Comparison of ENCODE assay signal across 9 mouse cellular contexts in genomic region chr3:118500234-118500633, GRCm38 (mm10).
DNase-seq lines count a peak whose midpoint lies in the region; ATAC-seq and TF ChIP-seq lines count a peak whose summit lies in the region.
"Had no signal": no experiment of that assay in that cellular context is flagged by ENCODE, and none has a peak within 500 bp of the region (broad histone marks: within the 10 kb centered on the region; RNA-seq: fewer than 3 reads in every experiment).

No protein-coding gene starts in this region.

- peak; percentile 84; the same call in 1 of the 2 replicates for ATAC-seq in embryonic facial prominence, embryonic 15.5 days (ENCODE audit: insufficient number of reproducible peaks, low FRiP score, low TSS enrichment, low read depth)
- no peak for ATAC-seq in stomach, postnatal 0 days (ENCODE audit: low FRiP score, low TSS enrichment)

- TF ChIP-seq CTCF in stomach, postnatal 0 days (IDR thresholded peaks at IDR 0.05; ENCODE audit: low read depth): no peak

- 15% methylated on average over 4 of the region's 4 CpGs for WGBS in embryonic facial prominence, embryonic 15.5 days
- WGBS in stomach, postnatal 0 days: 41% methylated on average over 4 of the region's 4 CpGs

- no peak overlapping the region for H3K27ac ChIP-seq in embryonic facial prominence, embryonic 15.5 days (replicated peaks)
- no peak overlapping the region for H3K27ac ChIP-seq in stomach, postnatal 0 days (replicated peaks)

- H3K36me3 ChIP-seq in embryonic facial prominence, embryonic 15.5 days: no peaks in the 10 kb centered on the region
- H3K36me3 ChIP-seq in stomach, postnatal 0 days (ENCODE audit: control insufficient read depth, insufficient read depth, low read length): no peaks in the 10 kb centered on the region

- no peak overlapping the region for H3K4me2 ChIP-seq in embryonic facial prominence, embryonic 15.5 days (replicated peaks)
- H3K4me2 ChIP-seq in stomach, postnatal 0 days (replicated peaks; ENCODE audit: low read depth): no peak overlapping the region

- TF ChIP-seq EP300 in stomach, postnatal 0 days (optimal IDR thresholded peaks at IDR 0.05): no peak

- H3K4me3 ChIP-seq in embryonic facial prominence, embryonic 15.5 days (replicated peaks): no peak overlapping the region
- H3K4me3 ChIP-seq in stomach, postnatal 0 days (ENCODE audit: low read depth, low read length): no peak overlapping the region

- H3K9ac ChIP-seq in embryonic facial prominence, embryonic 15.5 days: no peak overlapping the region
- H3K9ac ChIP-seq in stomach, postnatal 0 days (ENCODE audit: low read length): no peak overlapping the region

- no peaks in the 10 kb centered on the region for H3K9me3 ChIP-seq in embryonic facial prominence, embryonic 15.5 days (replicated peaks)
- H3K9me3 ChIP-seq in stomach, postnatal 0 days (ENCODE audit: control insufficient read depth, low read length): no peaks in the 10 kb centered on the region

- no peaks in the 10 kb centered on the region for H3K27me3 ChIP-seq in embryonic facial prominence, embryonic 15.5 days
- no peaks in the 10 kb centered on the region for H3K27me3 ChIP-seq in stomach, postnatal 0 days (ENCODE audit: control insufficient read depth, insufficient read depth, low read length)

- no peaks in the 10 kb centered on the region for H3K4me1 ChIP-seq in embryonic facial prominence, embryonic 15.5 days
- H3K4me1 ChIP-seq in stomach, postnatal 0 days (replicated peaks; ENCODE audit: control insufficient read depth, insufficient read depth): no peaks in the 10 kb centered on the region

- peak; percentile 9 for DNase-seq in kidney, postnatal 10 days
- DNase-seq in kidney, adult 8-10 months: no peak
- peak; percentile 4 for DNase-seq in ZHBTc4 (ENCODE audit: low read depth, low spot score)
- DNase-seq in mesoderm, embryonic 11.5 days (ENCODE audit: low read depth, low spot score): peak; percentile 76
- DNase-seq in spleen, postnatal 36 days (ENCODE audit: low spot score in 2 of 2): no peak
- DNase-seq in stomach, postnatal 0 days (ENCODE audit: low spot score): no peak
- DNase-seq in urinary bladder, postnatal 36 days (ENCODE audit: low spot score in 2 of 2): no peak
- DNase-seq: lung, postnatal 36 days had no signal

Comparison
In these comparisons a context has a peak if more than half of its experiments do, and no peak if none do; other contexts are left out.
1. DNase-seq: peak in kidney, postnatal 10 days (single experiment), ZHBTc4 (single experiment) and mesoderm, embryonic 11.5 days (single experiment); none in kidney, adult 8-10 months (0 of 2), spleen, postnatal 36 days (0 of 2), stomach, postnatal 0 days (single experiment) and urinary bladder, postnatal 36 days (0 of 2).